Mouse (Mus musculus) ES-Bruce4 (cell line): ENCODE data around the gene Phospho1.

Source experiments
- CTCF ChIP-seq: IDR thresholded peaks from one replicate; pipeline ENCODE4 v1.8.1; 2011; ENCODE audit warnings: low read depth, low read length
- EP300 ChIP-seq: IDR thresholded peaks from 2 replicates; pipeline ENCODE4 v1.6.1; 2011; ENCODE audit warnings: low read depth, low read length; ENCODE audit not compliant: insufficient read depth
- POLR2A ChIP-seq: IDR thresholded peaks from one replicate; pipeline ENCODE4 v1.8.1; 2011; ENCODE audit warnings: low read length; ENCODE audit not compliant: insufficient read depth

GRCm38 (mm10) chr11:95814857-95815256, 9.4 kb upstream of the Phospho1 start:
- TF ChIP-seq CTCF: no peak
- TF ChIP-seq POLR2A: no peak
- no peak for TF ChIP-seq EP300
